Mouse (Mus musculus): ENCODE results near the gene Pik3ca. TPM values are rescaled to one million over a fixed set of nuclear protein-coding genes. Genes with fewer than 3 reads are reported as not detected.

Pik3ca gene
- polyA plus RNA-seq, 1 experiment, result 8.7 TPM

DNA sequence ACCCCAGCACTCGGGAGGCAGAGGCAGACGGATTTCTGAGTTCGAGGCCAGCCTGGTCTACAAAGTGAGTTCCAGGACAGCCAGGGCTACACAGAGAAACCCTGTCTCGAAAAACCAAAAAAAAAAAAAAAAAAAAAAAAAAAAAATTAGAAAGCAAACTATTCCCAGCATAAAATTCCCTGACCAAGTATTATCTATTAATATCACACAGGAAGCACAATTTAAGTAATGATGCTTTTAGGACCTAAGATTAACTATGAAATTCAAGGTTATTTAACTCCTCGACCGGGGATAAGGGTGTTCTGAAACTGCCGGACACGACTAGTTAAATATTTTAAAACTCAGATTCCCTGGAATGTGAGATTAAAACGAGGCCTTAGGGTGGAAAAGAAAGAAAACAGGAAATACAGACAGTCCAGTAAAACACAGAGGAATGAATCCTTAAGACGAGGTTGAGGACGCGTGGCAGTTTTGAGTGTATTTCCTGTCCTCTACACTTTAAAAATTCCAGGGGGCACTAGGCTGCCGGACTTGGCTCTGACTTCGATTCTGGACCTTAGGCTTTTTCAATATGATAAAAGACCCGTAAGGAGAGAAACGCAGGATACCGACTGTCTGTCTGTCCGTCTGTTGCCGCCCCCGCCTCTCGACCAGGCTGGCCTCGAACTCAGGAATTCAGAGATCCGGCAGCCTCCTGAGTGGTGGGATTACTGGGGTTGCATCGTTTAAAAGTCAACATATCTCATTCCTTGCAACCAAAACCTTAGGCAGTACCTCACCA lies 1.5 kb upstream of the Pik3ca start:
- Histone ChIP-seq H3K27ac (ENCODE audit: control insufficient read depth, insufficient read depth, low read depth, low read length, poor library complexity) (peak overlapping the region; percentile 44; the same call in 1 of the 2 replicates), H3K4me1 (ENCODE audit: control insufficient read depth, insufficient read depth, low read length) (peaks cover 6% of the 10 kb centered on the region), H3K4me3 (replicated peaks; ENCODE audit: control insufficient read depth, low read depth, low read length) (peak overlapping the region; percentile 59)
- TF ChIP-seq POLR2A (IDR thresholded peaks at IDR 0.05; ENCODE audit: borderline replicate concordance, control insufficient read depth, low read depth, low read length) (no peak), CTCF (IDR thresholded peaks at IDR 0.05; ENCODE audit: control insufficient read depth, insufficient read depth, low read length) (no peak)
- WGBS, result 16% methylated on average over 24 of the region's 24 CpGs

DNA sequence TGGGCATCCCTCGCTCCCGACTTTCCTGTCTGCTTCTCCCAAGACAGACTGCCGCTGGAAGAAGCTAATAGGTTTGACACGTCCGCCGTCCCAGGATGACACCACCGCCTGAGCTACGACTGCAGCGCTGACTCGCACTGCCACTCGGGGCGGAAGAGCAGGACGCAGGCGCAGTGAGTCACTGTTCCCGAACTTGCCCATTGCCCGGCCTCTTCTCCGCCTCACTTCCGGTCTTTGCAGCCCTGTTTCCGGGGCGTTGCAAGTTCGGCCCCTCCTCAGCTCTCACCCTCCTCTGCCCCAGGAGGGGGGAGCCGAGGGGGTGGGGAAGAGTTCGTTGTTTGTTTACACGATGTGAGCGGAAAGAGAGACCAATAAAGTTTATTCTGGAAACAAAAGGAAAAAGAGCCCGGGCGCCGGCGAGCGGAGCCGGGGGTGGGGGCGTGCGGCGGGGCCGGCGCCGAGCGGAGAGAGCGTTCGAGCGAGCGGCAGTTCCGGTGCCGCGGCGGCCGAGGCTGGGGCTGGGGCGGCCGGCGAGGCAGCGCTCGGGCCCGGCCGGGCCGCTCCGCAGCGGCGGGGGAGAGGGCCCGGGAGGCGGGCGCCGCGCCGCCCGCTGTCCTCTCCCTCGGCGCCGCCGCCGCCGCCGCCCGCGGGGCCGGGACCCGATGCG lies 544 bp upstream of the Pik3ca start:
- TF ChIP-seq CTCF (IDR thresholded peaks at IDR 0.05; ENCODE audit: control insufficient read depth, insufficient read depth, low read length) (no peak), POLR2A (IDR thresholded peaks at IDR 0.05; ENCODE audit: borderline replicate concordance, control insufficient read depth, low read depth, low read length) (peak; percentile 98)
- 5% methylated on average over 76 of the region's 77 CpGs for WGBS
- H3K4me1 ChIP-seq (ENCODE audit: control insufficient read depth, insufficient read depth, low read length), result peaks cover 6% of the 10 kb centered on the region
- peak overlapping the region; percentile 93 for H3K27ac ChIP-seq (ENCODE audit: control insufficient read depth, insufficient read depth, low read depth, low read length, poor library complexity)
- H3K4me3 ChIP-seq (replicated peaks; ENCODE audit: control insufficient read depth, low read depth, low read length), result peak overlapping the region; percentile 100

DNA sequence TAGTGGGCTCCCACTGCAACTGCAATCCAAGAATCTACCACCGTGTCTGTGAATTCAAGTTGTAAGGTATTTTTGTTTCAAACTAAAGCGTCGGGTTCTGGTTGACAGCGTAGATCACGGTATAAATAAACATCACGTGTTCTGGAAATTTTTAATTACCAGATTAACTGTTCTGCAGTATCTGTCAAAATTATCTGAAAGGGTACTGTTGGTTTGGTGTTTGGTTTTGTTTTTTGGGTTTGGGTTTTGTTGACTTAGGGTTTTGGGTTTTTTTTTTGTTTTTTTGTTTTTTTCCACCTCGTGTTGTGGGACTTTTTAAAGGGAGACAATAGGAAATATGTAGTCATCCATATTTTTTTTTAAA lies 686 bp downstream of the Pik3ca start:
- no peak overlapping the region for H3K27ac ChIP-seq (ENCODE audit: control insufficient read depth, insufficient read depth, low read depth, low read length, poor library complexity)
- under 1% methylated on average over 7 of the region's 7 CpGs for WGBS
- no peak for TF ChIP-seq POLR2A (IDR thresholded peaks at IDR 0.05; ENCODE audit: borderline replicate concordance, control insufficient read depth, low read depth, low read length)
- no peak for TF ChIP-seq CTCF (IDR thresholded peaks at IDR 0.05; ENCODE audit: control insufficient read depth, insufficient read depth, low read length)
- peaks cover 6% of the 10 kb centered on the region for H3K4me1 ChIP-seq (ENCODE audit: control insufficient read depth, insufficient read depth, low read length)
- H3K4me3 ChIP-seq (replicated peaks; ENCODE audit: control insufficient read depth, low read depth, low read length), result peak overlapping the region; percentile 100

DNA sequence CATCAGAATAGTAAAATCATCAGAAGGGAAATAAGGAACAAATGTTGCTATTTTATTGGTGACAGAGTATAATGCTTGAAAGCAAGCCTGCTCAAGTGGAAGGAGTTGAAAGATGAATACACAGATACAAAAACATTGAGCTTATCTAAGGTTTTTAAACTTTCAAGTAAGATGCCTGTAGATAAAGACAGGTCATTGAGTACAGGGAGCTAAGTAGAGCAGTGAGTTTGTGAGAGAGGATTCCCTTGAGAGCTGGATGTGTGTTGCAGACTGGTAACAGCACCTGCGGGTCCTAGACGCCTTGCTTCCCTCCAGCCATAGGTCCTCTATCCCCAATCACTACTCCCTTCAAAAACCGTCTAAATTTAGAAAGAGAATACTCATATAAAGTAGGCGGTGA lies 1.2 kb downstream of the Pik3ca start:
- no peak overlapping the region for H3K27ac ChIP-seq (ENCODE audit: control insufficient read depth, insufficient read depth, low read depth, low read length, poor library complexity)
- TF ChIP-seq CTCF (IDR thresholded peaks at IDR 0.05; ENCODE audit: control insufficient read depth, insufficient read depth, low read length) (no peak), POLR2A (IDR thresholded peaks at IDR 0.05; ENCODE audit: borderline replicate concordance, control insufficient read depth, low read depth, low read length) (no peak)
- H3K4me1 ChIP-seq (ENCODE audit: control insufficient read depth, insufficient read depth, low read length), result peaks cover 6% of the 10 kb centered on the region
- H3K4me3 ChIP-seq (replicated peaks; ENCODE audit: control insufficient read depth, low read depth, low read length), result no peak overlapping the region
- WGBS, result 42% methylated on average over 4 of the region's 4 CpGs

DNA sequence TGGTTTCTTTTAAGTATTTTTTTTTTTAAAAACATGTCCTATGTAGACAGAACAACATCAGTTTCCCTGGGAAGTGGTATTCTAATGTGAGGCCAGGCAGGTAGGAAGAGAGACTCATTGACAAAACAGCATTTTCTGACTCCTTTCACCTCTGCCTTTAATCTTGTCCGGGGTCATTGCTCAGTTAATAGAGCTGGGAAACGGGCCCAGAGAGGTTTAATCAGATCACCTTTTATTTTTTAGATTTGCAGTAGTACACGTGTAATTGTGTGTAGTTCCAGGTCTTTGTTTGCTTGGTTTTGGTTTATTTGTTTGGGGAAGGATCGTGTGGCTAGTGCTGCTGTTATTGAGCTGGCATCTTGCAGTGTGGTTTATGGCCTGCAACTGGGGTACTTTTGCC lies 1.9 kb downstream of the Pik3ca start:
- H3K4me1 ChIP-seq (ENCODE audit: control insufficient read depth, insufficient read depth, low read length), result peaks cover 6% of the 10 kb centered on the region
- H3K27ac ChIP-seq (ENCODE audit: control insufficient read depth, insufficient read depth, low read depth, low read length, poor library complexity), result no peak overlapping the region
- no peak overlapping the region for H3K4me3 ChIP-seq (replicated peaks; ENCODE audit: control insufficient read depth, low read depth, low read length)
- no peak for TF ChIP-seq CTCF (IDR thresholded peaks at IDR 0.05; ENCODE audit: control insufficient read depth, insufficient read depth, low read length)
- no peak for TF ChIP-seq POLR2A (IDR thresholded peaks at IDR 0.05; ENCODE audit: borderline replicate concordance, control insufficient read depth, low read depth, low read length)
- 66% methylated on average over 4 of the region's 4 CpGs for WGBS

DNA sequence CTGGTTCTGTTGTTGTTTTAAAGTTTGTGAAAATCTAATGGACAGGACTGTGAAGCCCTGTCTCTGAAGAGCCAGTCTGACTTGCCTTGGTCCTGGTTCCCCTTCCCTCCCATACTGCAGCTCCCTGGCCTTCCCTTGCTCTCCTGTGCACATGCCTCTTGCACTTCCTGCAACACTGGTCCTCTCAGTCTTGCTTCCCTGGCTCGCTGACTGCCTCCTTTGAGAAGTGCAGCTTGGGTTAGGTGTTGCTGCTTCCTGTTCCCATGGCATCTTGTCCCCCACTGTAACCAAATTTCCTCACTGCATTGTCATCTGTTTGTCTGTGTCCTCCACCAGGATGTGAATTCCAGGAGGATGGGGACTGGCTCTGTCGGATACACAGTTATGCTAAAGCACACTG lies 2.5 kb downstream of the Pik3ca start:
- 52% methylated on average over 2 of the region's 2 CpGs for WGBS
- H3K27ac ChIP-seq (ENCODE audit: control insufficient read depth, insufficient read depth, low read depth, low read length, poor library complexity), result no peak overlapping the region
- H3K4me1 ChIP-seq (ENCODE audit: control insufficient read depth, insufficient read depth, low read length), result peaks cover 6% of the 10 kb centered on the region
- no peak overlapping the region for H3K4me3 ChIP-seq (replicated peaks; ENCODE audit: control insufficient read depth, low read depth, low read length)
- TF ChIP-seq POLR2A (IDR thresholded peaks at IDR 0.05; ENCODE audit: borderline replicate concordance, control insufficient read depth, low read depth, low read length) (no peak), CTCF (IDR thresholded peaks at IDR 0.05; ENCODE audit: control insufficient read depth, insufficient read depth, low read length) (no peak)

DNA sequence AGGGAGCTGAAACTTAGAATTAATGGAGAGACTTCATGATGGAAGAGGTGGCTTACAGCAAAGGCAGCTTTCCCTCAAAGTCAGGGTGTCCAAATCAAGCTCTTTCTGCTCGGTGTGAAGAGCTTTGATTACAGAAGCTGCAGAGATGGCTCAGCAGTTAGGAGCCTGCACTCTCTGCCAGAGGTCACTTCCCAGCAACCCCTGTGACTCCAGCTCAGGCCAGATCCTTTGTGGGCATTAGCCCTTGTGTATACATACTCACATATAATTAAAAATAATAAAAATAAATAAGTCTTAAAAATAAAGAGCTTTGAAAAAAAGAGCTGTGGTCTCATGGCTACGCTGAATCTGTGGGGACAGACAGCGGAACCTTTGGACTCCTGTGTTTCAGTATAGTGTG lies 4.1 kb downstream of the Pik3ca start:
- H3K4me1 ChIP-seq (ENCODE audit: control insufficient read depth, insufficient read depth, low read length), result peaks cover 6% of the 10 kb centered on the region
- H3K27ac ChIP-seq (ENCODE audit: control insufficient read depth, insufficient read depth, low read depth, low read length, poor library complexity), result no peak overlapping the region
- WGBS, result 80% methylated on average over 3 of the region's 3 CpGs
- TF ChIP-seq POLR2A (IDR thresholded peaks at IDR 0.05; ENCODE audit: borderline replicate concordance, control insufficient read depth, low read depth, low read length), result no peak
- TF ChIP-seq CTCF (IDR thresholded peaks at IDR 0.05; ENCODE audit: control insufficient read depth, insufficient read depth, low read length), result no peak
- no peak overlapping the region for H3K4me3 ChIP-seq (replicated peaks; ENCODE audit: control insufficient read depth, low read depth, low read length)

DNA sequence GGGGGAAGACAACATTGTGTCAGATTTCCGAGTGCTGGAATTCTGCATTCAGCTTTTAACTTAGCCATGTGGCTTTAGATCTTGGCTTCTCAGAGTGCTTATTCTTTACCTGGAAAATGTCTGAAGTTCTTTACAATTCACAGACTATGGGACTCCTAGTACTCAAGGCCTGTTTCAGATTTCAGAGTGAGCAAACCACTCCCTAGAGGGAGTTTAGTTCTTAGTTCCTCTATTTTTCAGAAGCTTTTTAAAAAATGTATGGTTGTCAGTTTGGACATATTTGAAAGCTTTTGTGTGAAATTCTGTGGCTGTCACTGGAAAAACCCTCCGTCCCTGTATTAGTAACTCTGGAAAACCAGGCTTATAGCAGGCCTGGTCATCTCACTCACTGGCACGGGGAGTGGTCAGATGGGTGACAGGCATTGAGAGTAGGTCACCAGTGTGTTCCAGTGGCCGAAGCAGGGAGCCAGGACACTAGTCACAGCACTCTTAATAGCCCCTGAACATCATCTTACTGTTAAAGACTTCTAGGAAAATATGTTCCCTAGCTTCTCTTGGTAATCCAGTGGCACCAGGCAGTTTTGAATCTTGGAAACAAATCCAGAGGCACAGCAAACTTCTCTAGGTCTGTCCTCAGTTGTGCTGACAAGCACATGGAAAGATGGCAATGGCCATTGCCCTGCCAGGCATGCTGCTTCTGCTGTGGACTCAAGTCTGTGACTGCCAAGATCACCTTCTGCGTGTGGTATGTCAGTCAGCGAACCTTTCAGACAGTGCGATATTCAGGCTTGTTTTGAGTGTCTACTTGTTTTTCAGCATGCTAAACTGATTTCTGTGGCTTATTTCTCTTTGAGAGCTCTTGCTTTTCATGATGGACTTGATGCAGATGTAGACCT lies 5.8 kb downstream of the Pik3ca start:
- TF ChIP-seq CTCF (IDR thresholded peaks at IDR 0.05; ENCODE audit: control insufficient read depth, insufficient read depth, low read length) (no peak), POLR2A (IDR thresholded peaks at IDR 0.05; ENCODE audit: borderline replicate concordance, control insufficient read depth, low read depth, low read length) (no peak)
- no peak overlapping the region for H3K4me3 ChIP-seq (replicated peaks; ENCODE audit: control insufficient read depth, low read depth, low read length)
- H3K27ac ChIP-seq (ENCODE audit: control insufficient read depth, insufficient read depth, low read depth, low read length, poor library complexity), result no peak overlapping the region
- peaks cover 6% of the 10 kb centered on the region for H3K4me1 ChIP-seq (ENCODE audit: control insufficient read depth, insufficient read depth, low read length)
- 67% methylated on average over 7 of the region's 7 CpGs for WGBS
